Mouse (Mus musculus): Measurements from ENCODE around the gene Tmem120a.

GRCm38 (mm10) chr5:135729351-135729750, 14.9 kb downstream of the Tmem120a start:
- no peak for TF ChIP-seq POLR2A (IDR thresholded peaks at IDR 0.05; ENCODE audit: borderline replicate concordance, low read depth, low read length)
- no peak for TF ChIP-seq CTCF (IDR thresholded peaks at IDR 0.05; ENCODE audit: low read depth, low read length)
